Mouse (Mus musculus): ENCODE data around the gene Grik4.

GRCm38 (mm10) chr9:42641550-42642117 lies 302.7 kb downstream of the Grik4 start:
- TF ChIP-seq CTCF (IDR thresholded peaks at IDR 0.05; ENCODE audit: low read depth), result 0 out of 2 replicates have a peak, but pooled peaks have one; percentile 5
- TF ChIP-seq EP300 (optimal IDR thresholded peaks at IDR 0.05), result no peak

Measured in stomach, postnatal 0 days (tissue).